Mouse (Mus musculus): ENCODE results near the gene Exph5. TPM values are rescaled to one million over a fixed set of nuclear protein-coding genes. Genes with fewer than 3 reads are reported as not detected.
A peak's percentile ranks its signal among the peaks of the same experiment; 100 is the strongest.

Exph5 gene
- polyA plus RNA-seq (2016; fragmentation: Nextera tagmentation; extraction: Ambion mirVana), result 0.67 and 0.73 TPM in 2 replicates

GRCm38 (mm10) chr9:53301269-53301720, at the start of gene Exph5:
TSS of gene Exph5 (plus strand) at chr9:53301670.
- no peaks in the 10 kb centered on the region for H3K9me3 ChIP-seq (replicated peaks)
- peak within 1 kb of the TSS; percentile 55 for H3K4me3 ChIP-seq
- DNase-seq (ENCODE audit: low spot score), result peak; percentile 51
- peaks cover 42% of the 10 kb centered on the region for H3K27me3 ChIP-seq (ENCODE audit: low read depth, poor library complexity, severe bottlenecking)
- peak within 1 kb of the TSS; percentile 38; the same call in 1 of the 2 replicates for H3K27ac ChIP-seq (replicated peaks)
- 1% methylated on average over 11 of the region's 11 CpGs for WGBS
- H3K36me3 ChIP-seq, result no peaks in the 10 kb centered on the region
- H3K4me1 ChIP-seq, result peaks cover 15% of the 10 kb centered on the region

GRCm38 (mm10) chr9:53254368-53254767, 47.1 kb upstream of the Exph5 start:
- H3K36me3 ChIP-seq, result no peaks in the 10 kb centered on the region
- H3K4me3 ChIP-seq, result no peak overlapping the region
- no peaks in the 10 kb centered on the region for H3K27me3 ChIP-seq (ENCODE audit: low read depth, poor library complexity, severe bottlenecking)
- WGBS, result 20% methylated on average over 4 of the region's 4 CpGs
- no peaks in the 10 kb centered on the region for H3K9me3 ChIP-seq (replicated peaks)
- peak; percentile 65 for DNase-seq (ENCODE audit: low spot score)
- H3K27ac ChIP-seq (replicated peaks), result no peak overlapping the region
- peaks cover 16% of the 10 kb centered on the region for H3K4me1 ChIP-seq

GRCm38 (mm10) chr9:53256690-53257305, 44.7 kb upstream of the Exph5 start:
- no peak for DNase-seq (ENCODE audit: low spot score)
- 92% methylated on average over 4 of the region's 4 CpGs for WGBS
- no peak overlapping the region for H3K4me3 ChIP-seq
- peaks cover 16% of the 10 kb centered on the region for H3K4me1 ChIP-seq
- H3K36me3 ChIP-seq, result no peaks in the 10 kb centered on the region
- no peaks in the 10 kb centered on the region for H3K9me3 ChIP-seq (replicated peaks)
- H3K27ac ChIP-seq (replicated peaks), result no peak overlapping the region
- no peaks in the 10 kb centered on the region for H3K27me3 ChIP-seq (ENCODE audit: low read depth, poor library complexity, severe bottlenecking)

- Histone ChIP-seq H3K9me3 (replicated peaks) (no peaks in the 10 kb centered on the region), H3K4me1 (peaks cover 16% of the 10 kb centered on the region), H3K27ac (replicated peaks) (peak overlapping the region; percentile 67; the same call in 1 of the 2 replicates), H3K36me3 (no peaks in the 10 kb centered on the region), H3K27me3 (ENCODE audit: low read depth, poor library complexity, severe bottlenecking) (no peaks in the 10 kb centered on the region), H3K4me3 (no peak overlapping the region)
- DNase-seq (ENCODE audit: low spot score), result peak; percentile 19
- WGBS, result 3% methylated on average over 3 of the region's 3 CpGs
Observed at GRCm38 (mm10) chr9:53257772-53258171, 43.7 kb upstream of the Exph5 start.

- no peaks in the 10 kb centered on the region for H3K36me3 ChIP-seq
- no peaks in the 10 kb centered on the region for H3K9me3 ChIP-seq (replicated peaks)
- no peak overlapping the region for H3K4me3 ChIP-seq
- no peak overlapping the region for H3K27ac ChIP-seq (replicated peaks)
- H3K27me3 ChIP-seq (ENCODE audit: low read depth, poor library complexity, severe bottlenecking), result no peaks in the 10 kb centered on the region
- no peak for DNase-seq (ENCODE audit: low spot score)
- WGBS, result 48% methylated on average over 6 of the region's 6 CpGs
- peaks cover 16% of the 10 kb centered on the region for H3K4me1 ChIP-seq
Observed at GRCm38 (mm10) chr9:53258199-53258598, 43.3 kb upstream of the Exph5 start.

GRCm38 (mm10) chr9:53264387-53264786, 37.1 kb upstream of the Exph5 start:
- H3K27ac ChIP-seq (replicated peaks), result no peak overlapping the region
- DNase-seq (ENCODE audit: low spot score), result no peak
- 82% methylated on average over 4 of the region's 4 CpGs for WGBS

GRCm38 (mm10) chr9:53265589-53265988, 35.9 kb upstream of the Exph5 start:
- H3K4me1 ChIP-seq, result no peaks in the 10 kb centered on the region
- H3K9me3 ChIP-seq (replicated peaks), result no peaks in the 10 kb centered on the region
- WGBS, result 56% methylated on average over 2 of the region's 2 CpGs
- H3K27me3 ChIP-seq (ENCODE audit: low read depth, poor library complexity, severe bottlenecking), result no peaks in the 10 kb centered on the region
- H3K4me3 ChIP-seq, result no peak overlapping the region
- H3K27ac ChIP-seq (replicated peaks), result no peak overlapping the region
- DNase-seq (ENCODE audit: low spot score), result no peak
- H3K36me3 ChIP-seq, result no peaks in the 10 kb centered on the region

More at GRCm38 (mm10) chr9:53264387-53264786, 37.1 kb upstream of the Exph5 start:
- no peaks in the 10 kb centered on the region for H3K4me1 ChIP-seq
- H3K36me3 ChIP-seq, result no peaks in the 10 kb centered on the region
- H3K27me3 ChIP-seq (ENCODE audit: low read depth, poor library complexity, severe bottlenecking), result no peaks in the 10 kb centered on the region
- H3K9me3 ChIP-seq (replicated peaks), result no peaks in the 10 kb centered on the region
- H3K4me3 ChIP-seq, result no peak overlapping the region

GRCm38 (mm10) chr9:53268036-53268435, 33.4 kb upstream of the Exph5 start:
- H3K36me3 ChIP-seq, result no peaks in the 10 kb centered on the region

GRCm38 (mm10) chr9:53268731-53269465, 32.6 kb upstream of the Exph5 start:
- no peak for DNase-seq (ENCODE audit: low spot score)
- Histone ChIP-seq H3K9me3 (replicated peaks) (no peaks in the 10 kb centered on the region), H3K4me3 (no peak overlapping the region), H3K36me3 (no peaks in the 10 kb centered on the region), H3K27ac (replicated peaks) (no peak overlapping the region), H3K27me3 (ENCODE audit: low read depth, poor library complexity, severe bottlenecking) (no peaks in the 10 kb centered on the region), H3K4me1 (no peaks in the 10 kb centered on the region)
- 83% methylated on average over 5 of the region's 5 CpGs for WGBS

More at GRCm38 (mm10) chr9:53268036-53268435, 33.4 kb upstream of the Exph5 start:
- Histone ChIP-seq H3K27me3 (ENCODE audit: low read depth, poor library complexity, severe bottlenecking) (no peaks in the 10 kb centered on the region), H3K9me3 (replicated peaks) (no peaks in the 10 kb centered on the region), H3K4me1 (no peaks in the 10 kb centered on the region), H3K27ac (replicated peaks) (no peak overlapping the region), H3K4me3 (no peak overlapping the region)
- no peak for DNase-seq (ENCODE audit: low spot score)
- WGBS, result 80% methylated on average over 5 of the region's 5 CpGs

GRCm38 (mm10) chr9:53269466-53269755, 32.1 kb upstream of the Exph5 start:
- 93% methylated on average over 5 of the region's 5 CpGs for WGBS
- Histone ChIP-seq H3K4me3 (no peak overlapping the region), H3K9me3 (replicated peaks) (no peaks in the 10 kb centered on the region)

GRCm38 (mm10) chr9:53271281-53272022, 30.0 kb upstream of the Exph5 start:
- Histone ChIP-seq H3K36me3 (no peaks in the 10 kb centered on the region), H3K4me3 (no peak overlapping the region), H3K9me3 (replicated peaks) (no peaks in the 10 kb centered on the region), H3K4me1 (peaks cover 6% of the 10 kb centered on the region), H3K27me3 (ENCODE audit: low read depth, poor library complexity, severe bottlenecking) (peaks cover 9% of the 10 kb centered on the region; the same call in 1 of the 2 replicates), H3K27ac (replicated peaks) (no peak overlapping the region)
- DNase-seq (ENCODE audit: low spot score), result no peak
- 82% methylated on average over 5 of the region's 5 CpGs for WGBS

More at GRCm38 (mm10) chr9:53269466-53269755, 32.1 kb upstream of the Exph5 start:
- Histone ChIP-seq H3K36me3 (no peaks in the 10 kb centered on the region), H3K27ac (replicated peaks) (no peak overlapping the region), H3K27me3 (ENCODE audit: low read depth, poor library complexity, severe bottlenecking) (no peaks in the 10 kb centered on the region), H3K4me1 (peaks cover 1% of the 10 kb centered on the region)
- DNase-seq (ENCODE audit: low spot score), result no peak

GRCm38 (mm10) chr9:53272207-53272606, 29.3 kb upstream of the Exph5 start:
- Histone ChIP-seq H3K27ac (replicated peaks) (no peak overlapping the region), H3K4me1 (peaks cover 6% of the 10 kb centered on the region), H3K36me3 (no peaks in the 10 kb centered on the region), H3K9me3 (replicated peaks) (no peaks in the 10 kb centered on the region), H3K4me3 (no peak overlapping the region), H3K27me3 (ENCODE audit: low read depth, poor library complexity, severe bottlenecking) (peaks cover 9% of the 10 kb centered on the region; the same call in 1 of the 2 replicates)
- 77% methylated on average over 5 of the region's 5 CpGs for WGBS
- no peak for DNase-seq (ENCODE audit: low spot score)
